Mouse (Mus musculus) lung, postnatal 25 days (tissue): ENCODE results near the gene Cysltr2.
A peak's percentile ranks its signal among the peaks of the same experiment; 100 is the strongest.

Experiments used
- DNase-seq: peaks from one replicate; pipeline ENCODE4 v3.0.0; 2022; ENCODE audit warnings: low spot score

Gene Cysltr2

DNA sequence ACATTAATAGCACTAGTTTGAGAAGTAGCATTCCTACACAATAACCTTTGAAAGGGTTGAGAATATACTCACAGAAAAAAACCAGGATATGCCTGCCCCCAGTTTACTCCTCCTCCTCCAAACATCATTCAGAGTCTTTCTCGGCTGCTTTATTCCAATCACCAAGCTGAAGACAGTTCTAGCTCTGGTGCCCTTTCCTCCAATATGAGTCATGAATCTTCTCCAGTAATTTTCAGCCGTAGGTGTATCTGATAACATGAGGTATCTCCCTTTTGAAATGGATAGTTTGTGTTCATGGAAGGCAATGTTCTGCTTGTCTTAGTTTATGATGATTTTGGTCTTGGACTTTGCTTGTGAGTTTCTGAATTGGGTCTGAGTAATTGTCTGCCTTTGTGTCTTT lies 62.9 kb downstream of the Cysltr2 start:
- no peak for DNase-seq

DNA sequence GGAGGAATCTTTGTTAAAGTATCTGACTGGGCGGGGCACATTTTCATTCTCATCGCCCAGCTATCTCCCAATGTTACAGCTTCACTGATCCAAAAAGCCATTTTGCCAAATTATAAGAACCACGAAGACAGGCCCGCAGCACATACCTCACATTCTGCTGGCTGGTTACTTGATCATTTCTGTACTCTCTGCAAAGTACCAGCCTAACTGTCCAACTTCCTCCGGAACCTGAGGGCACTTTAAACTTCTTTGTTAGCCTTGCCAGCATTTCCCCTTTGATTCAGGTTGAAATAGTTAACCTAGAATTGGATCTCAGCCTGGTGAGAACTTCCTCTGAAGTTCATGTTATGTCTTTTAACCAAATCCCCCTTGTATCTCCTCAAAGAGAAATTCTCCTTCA lies 63.8 kb downstream of the Cysltr2 start:
- DNase-seq, result no peak

DNA sequence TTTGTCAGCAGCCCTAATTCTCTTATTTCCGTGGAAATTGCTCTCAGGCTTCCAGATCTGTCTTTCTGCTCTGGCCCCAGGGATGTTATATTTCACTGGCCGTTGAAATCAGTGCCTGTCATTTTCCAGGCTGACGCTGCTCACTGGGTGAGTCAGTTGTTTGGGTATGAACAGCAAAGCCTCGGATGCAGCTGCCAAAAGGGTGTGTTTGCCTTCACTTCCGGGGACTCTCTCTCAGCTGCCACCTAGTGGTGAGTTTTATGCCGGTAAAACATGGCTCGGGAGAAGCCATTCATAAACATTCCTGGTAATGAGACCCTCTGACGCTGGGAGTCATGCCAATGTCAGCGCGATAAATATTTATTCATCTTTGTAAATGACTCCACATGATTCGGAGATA lies 65.5 kb downstream of the Cysltr2 start:
- peak; percentile 89 for DNase-seq

DNA sequence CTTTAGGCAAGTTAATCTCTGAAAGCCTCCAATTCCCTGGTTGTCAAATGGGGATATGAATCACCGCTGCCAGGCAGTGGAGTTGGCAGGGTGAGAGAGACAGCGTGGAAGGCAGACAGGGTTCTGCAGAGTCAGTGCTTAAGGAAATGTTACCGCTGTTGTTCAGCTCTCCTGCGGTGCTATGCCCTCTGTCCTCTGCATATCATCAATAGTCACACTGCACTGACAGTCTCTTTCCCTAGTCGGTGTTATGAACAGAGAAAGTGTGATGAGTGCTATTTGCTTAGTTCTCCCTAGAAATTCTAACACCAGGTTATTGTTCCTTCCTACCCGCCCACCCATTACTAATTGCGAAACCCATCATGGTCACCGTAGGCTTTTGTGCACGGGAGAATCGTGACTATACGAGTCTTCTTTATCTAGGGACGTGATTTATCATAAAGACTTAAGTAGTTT lies 65.9 kb downstream of the Cysltr2 start:
- DNase-seq, result peak; percentile 1

DNA sequence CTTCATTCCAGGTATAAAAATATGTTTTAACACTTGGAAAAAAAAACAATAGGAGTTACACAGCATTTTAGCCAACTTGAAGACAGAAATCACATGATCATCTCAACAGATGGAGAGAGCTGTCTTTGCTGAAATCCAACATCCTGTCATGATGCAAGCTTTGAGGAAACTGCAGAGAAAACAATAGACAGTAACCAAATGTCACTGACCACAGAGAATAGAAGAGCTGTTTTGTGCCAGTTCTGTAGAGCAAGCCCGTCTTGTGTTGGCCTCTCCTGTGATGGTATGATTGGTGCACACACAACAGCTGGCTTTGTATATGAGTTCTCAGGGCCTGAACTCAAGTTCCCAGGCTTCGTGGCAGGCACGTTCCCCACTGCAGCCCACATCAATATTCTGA lies 68.2 kb downstream of the Cysltr2 start:
- DNase-seq, result no peak

DNA sequence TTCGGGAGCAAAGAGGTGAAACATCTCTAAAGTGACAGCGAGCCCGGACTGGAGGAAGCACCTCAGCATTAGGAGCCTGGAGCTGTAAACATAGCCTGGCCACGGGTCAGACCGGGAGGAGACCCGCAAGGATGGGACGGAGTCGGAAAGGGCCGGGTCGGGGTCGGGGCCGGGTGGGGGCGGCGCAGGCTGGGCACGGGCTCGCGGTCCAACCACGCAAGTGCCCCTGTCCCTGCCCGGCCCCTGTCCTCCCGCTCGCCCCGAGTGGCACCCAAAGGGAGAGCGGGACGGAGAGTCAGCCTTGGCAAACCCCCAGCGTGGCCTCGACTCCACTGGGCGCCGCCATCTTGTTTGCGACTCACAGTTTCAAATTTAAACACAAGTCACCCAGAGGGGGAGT lies 68.8 kb downstream of the Cysltr2 start:
- DNase-seq, result no peak

DNA sequence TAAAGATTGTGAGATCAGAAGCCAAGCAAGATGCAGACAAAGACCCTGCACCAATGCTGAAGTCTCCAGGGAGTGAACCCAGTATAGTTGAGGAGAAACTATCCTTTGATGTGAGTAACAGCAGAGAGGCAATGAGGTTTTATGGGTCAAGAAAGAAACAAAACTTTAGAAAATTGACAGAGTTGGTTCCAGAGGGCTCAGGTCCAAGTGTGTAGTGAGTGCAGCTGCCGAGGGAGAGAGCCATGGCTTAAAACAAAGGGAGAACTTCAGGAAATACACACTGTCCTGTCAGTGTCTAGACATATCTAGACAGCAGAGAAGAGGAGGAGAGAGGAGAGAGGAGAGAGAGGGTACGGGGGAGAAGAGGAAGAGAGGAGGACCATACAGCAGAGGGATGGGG lies 72.8 kb downstream of the Cysltr2 start:
- DNase-seq, result no peak
